ENCODE assay signal across 10 mouse cellular contexts in the genomic region with DNA sequence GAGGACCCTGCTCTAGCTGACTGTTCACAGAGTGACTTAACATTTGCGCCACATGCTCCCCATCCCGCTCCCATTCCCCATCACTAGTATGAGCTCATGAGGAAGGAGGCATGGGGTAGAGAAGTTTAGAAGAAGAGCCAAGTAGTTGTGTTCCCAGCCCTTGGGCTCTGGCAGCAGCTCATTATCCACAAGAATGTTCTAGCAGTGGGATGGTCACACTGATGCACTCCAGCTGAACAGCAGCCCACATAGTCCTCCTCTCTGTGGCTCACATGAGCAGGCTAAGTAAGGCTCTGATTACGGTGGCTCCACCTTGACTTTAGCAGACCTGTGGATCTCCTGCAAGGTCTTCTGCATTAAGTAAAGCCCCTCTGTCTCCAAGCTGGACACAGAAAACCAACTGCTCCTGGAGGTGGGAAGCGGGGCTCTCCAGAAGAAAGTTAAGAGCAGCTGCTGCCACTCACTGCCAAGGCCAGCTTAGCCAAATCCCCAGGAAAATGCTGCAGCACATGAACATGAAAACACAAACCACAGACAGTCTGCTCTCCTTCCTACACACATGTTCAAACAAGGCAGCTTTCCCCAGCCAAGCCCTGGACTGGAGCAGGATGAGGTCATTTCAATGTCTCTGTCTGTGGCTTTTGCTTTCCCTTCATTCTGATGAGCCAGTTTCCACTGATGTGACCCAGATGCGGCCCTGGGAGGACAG. TPM values are rescaled to one million over a fixed set of nuclear protein-coding genes. Genes with fewer than 3 reads are reported as not detected.
DNase-seq lines count a peak whose midpoint lies in the region; ATAC-seq and TF ChIP-seq lines count a peak whose summit lies in the region.
"Had no signal": no experiment of that assay in that cellular context is flagged by ENCODE, and none has a peak within 500 bp of the region (broad histone marks: within the 10 kb centered on the region; RNA-seq: fewer than 3 reads in every experiment).

No protein-coding gene starts in this region.

- H3K79me3 ChIP-seq in C2C12 (ENCODE audit: low read depth): peaks cover 5% of the 10 kb centered on the region

- H3K27ac ChIP-seq in limb, embryonic 15.5 days: peak overlapping the region; percentile 85
- H3K27ac ChIP-seq in forebrain, embryonic 12.5 days: no peak overlapping the region

- ATAC-seq in limb, embryonic 15.5 days (ENCODE audit: insufficient number of reproducible peaks, low FRiP score, low TSS enrichment, low read depth): peak; percentile 86
- no peak for ATAC-seq in forebrain, embryonic 12.5 days (ENCODE audit: low FRiP score)
- ATAC-seq in cerebellum, adult (ENCODE audit: insufficient number of reproducible peaks, low FRiP score, low TSS enrichment): no peak

- no peak overlapping the region for H3K4me3 ChIP-seq in C2C12 (ENCODE audit: insufficient read depth, poor library complexity, severe bottlenecking)
- no peak overlapping the region for H3K4me3 ChIP-seq in limb, embryonic 15.5 days
- H3K4me3 ChIP-seq in forebrain, embryonic 12.5 days (replicated peaks): no peak overlapping the region

- no peaks in the 10 kb centered on the region for H3K27me3 ChIP-seq in C2C12 (ENCODE audit: control insufficient read depth, insufficient read depth, insufficient read length)
- no peaks in the 10 kb centered on the region for H3K27me3 ChIP-seq in limb, embryonic 15.5 days
- H3K27me3 ChIP-seq in forebrain, embryonic 12.5 days: no peaks in the 10 kb centered on the region

- 61% methylated on average over 5 of the region's 5 CpGs for WGBS in limb, embryonic 15.5 days
- WGBS in forebrain, embryonic 12.5 days: 94% methylated on average over 5 of the region's 5 CpGs

- H3K36me3 ChIP-seq in C2C12 (ENCODE audit: control insufficient read depth, insufficient read depth): peaks cover 5% of the 10 kb centered on the region
- no peaks in the 10 kb centered on the region for H3K36me3 ChIP-seq in limb, embryonic 15.5 days
- H3K36me3 ChIP-seq in forebrain, embryonic 12.5 days (replicated peaks): no peaks in the 10 kb centered on the region

- no peak overlapping the region for H3K4me2 ChIP-seq in limb, embryonic 15.5 days
- no peak overlapping the region for H3K4me2 ChIP-seq in forebrain, embryonic 12.5 days

- peak; percentile 26 to 57 for DNase-seq in kidney, postnatal 4 days
- DNase-seq in kidney, adult 9 months: no peak
- DNase-seq in gastrocnemius, adult 8-10 months (ENCODE audit: low spot score in 2 of 2): peak; percentile 30 to 43
- DNase-seq in urinary bladder, adult 2 months (ENCODE audit: low spot score): no peak
- DNase-seq: cerebellum, adult 18-20 months had no signal

- no peaks in the 10 kb centered on the region for H3K9me3 ChIP-seq in limb, embryonic 15.5 days
- H3K9me3 ChIP-seq in forebrain, embryonic 12.5 days: no peaks in the 10 kb centered on the region
- H3K9me3 ChIP-seq: G1E had no signal

- peaks cover 34% of the 10 kb centered on the region for H3K79me2 ChIP-seq in C2C12 (ENCODE audit: control insufficient read depth, insufficient read depth)

- peaks cover 13% of the 10 kb centered on the region for H3K4me1 ChIP-seq in limb, embryonic 15.5 days
- no peaks in the 10 kb centered on the region for H3K4me1 ChIP-seq in forebrain, embryonic 12.5 days

- TF ChIP-seq CTCF in C2C12 (IDR thresholded peaks at IDR 0.05; ENCODE audit: control insufficient read depth, insufficient read depth, insufficient read length): no peak

- no peak overlapping the region for H3K9ac ChIP-seq in limb, embryonic 15.5 days
- no peak overlapping the region for H3K9ac ChIP-seq in forebrain, embryonic 12.5 days

- no peak overlapping the region for H3ac ChIP-seq in C2C12 (ENCODE audit: control insufficient read depth, insufficient read length, low read depth)

TF ChIP-seq in C2C12, 6 proteins besides CTCF, POLR2A, EP300 and RAD21:
- TF ChIP-seq MAX (IDR thresholded peaks at IDR 0.05) (no peak), MYOD1 (IDR thresholded peaks at IDR 0.05; ENCODE audit: control insufficient read depth, insufficient read length, low read depth) (peak; percentile 54), CEBPB (IDR thresholded peaks at IDR 0.05; ENCODE audit: low read depth) (no peak)

RNA-seq across cellular contexts. Expression of a gene that starts 19.7 kb away (rescaled TPM):
- 74.7 TPM for polyA plus RNA-seq in C2C12 (2012; fragmentation: generic; extraction: Trizol)
- 1 to 10 TPM; 7.0 to 9.5 (median 8.7) TPM for total RNA-seq in gastrocnemius, adult 8-10 months (2022)
- 64.7 and 65.3 TPM in 2 replicates for polyA plus RNA-seq in limb, embryonic 15.5 days (2015; fragmentation: Nextera tagmentation; extraction: Ambion mirVana)
- 90.1 and 102 TPM in 2 replicates for polyA plus RNA-seq in forebrain, embryonic 12.5 days (2016; fragmentation: Nextera tagmentation; extraction: Ambion mirVana)
- polyA plus RNA-seq in urinary bladder, adult 2 months (2012; rRNA removed): 26.3 and 33.1 TPM in 2 replicates

RNA-seq across cellular contexts. Expression of a gene that starts 37.1 kb away (rescaled TPM):
- 31.1 TPM for polyA plus RNA-seq in C2C12 (2012; fragmentation: generic; extraction: Trizol)
- 1 to 10 TPM; 3.5 to 5.7 (median 4.4) TPM for total RNA-seq in gastrocnemius, adult 8-10 months (2022)
- polyA plus RNA-seq in limb, embryonic 15.5 days (2015; fragmentation: Nextera tagmentation; extraction: Ambion mirVana): 39.2 and 39.4 TPM in 2 replicates
- 9.9 and 12.1 TPM in 2 replicates for polyA plus RNA-seq in forebrain, embryonic 12.5 days (2016; fragmentation: Nextera tagmentation; extraction: Ambion mirVana)
- 5.1 and 11.2 TPM in 2 replicates for polyA plus RNA-seq in urinary bladder, adult 2 months (2012; rRNA removed)

RNA-seq across cellular contexts. Expression of a gene that starts 43.8 kb away (rescaled TPM):
- 86.3 TPM for polyA plus RNA-seq in C2C12 (2012; fragmentation: generic; extraction: Trizol)
- total RNA-seq in gastrocnemius, adult 8-10 months (2022): 100 to 1,000 TPM; 236 to 272 (median 254) TPM
- 156 and 160 TPM in 2 replicates for polyA plus RNA-seq in limb, embryonic 15.5 days (2015; fragmentation: Nextera tagmentation; extraction: Ambion mirVana)
- polyA plus RNA-seq in forebrain, embryonic 12.5 days (2016; fragmentation: Nextera tagmentation; extraction: Ambion mirVana): 81.3 and 82.6 TPM in 2 replicates
- polyA plus RNA-seq in urinary bladder, adult 2 months (2012; rRNA removed): 75.8 and 86.4 TPM in 2 replicates

RNA-seq across cellular contexts. Expression of a gene that starts 43.9 kb away (rescaled TPM):
- polyA plus RNA-seq in C2C12 (2012; fragmentation: generic; extraction: Trizol): 5.4 TPM
- 10 to 100 TPM; 28.0 to 30.7 (median 29.9) TPM for total RNA-seq in gastrocnemius, adult 8-10 months (2022)
- polyA plus RNA-seq in limb, embryonic 15.5 days (2015; fragmentation: Nextera tagmentation; extraction: Ambion mirVana): 10.3 and 11.6 TPM in 2 replicates
- polyA plus RNA-seq in forebrain, embryonic 12.5 days (2016; fragmentation: Nextera tagmentation; extraction: Ambion mirVana): 11.7 and 11.9 TPM in 2 replicates
- polyA plus RNA-seq in urinary bladder, adult 2 months (2012; rRNA removed): 13.1 and 15.6 TPM in 2 replicates

RNA-seq across cellular contexts. Expression of a gene that starts 54.7 kb away (rescaled TPM):
- 14.4 TPM for polyA plus RNA-seq in C2C12 (2012; fragmentation: generic; extraction: Trizol)
- total RNA-seq in gastrocnemius, adult 8-10 months (2022): 10 to 100 TPM; 15.7 to 18.4 (median 17.5) TPM
- polyA plus RNA-seq in limb, embryonic 15.5 days (2015; fragmentation: Nextera tagmentation; extraction: Ambion mirVana): 37.0 and 37.8 TPM in 2 replicates
- 45.6 and 49.0 TPM in 2 replicates for polyA plus RNA-seq in forebrain, embryonic 12.5 days (2016; fragmentation: Nextera tagmentation; extraction: Ambion mirVana)
- polyA plus RNA-seq in urinary bladder, adult 2 months (2012; rRNA removed): 38.4 and 46.4 TPM in 2 replicates

Comparison
In these comparisons a context has a peak if more than half of its experiments do, and no peak if none do; other contexts are left out.
1. DNase-seq: peak in kidney, postnatal 4 days (2 of 2) and gastrocnemius, adult 8-10 months (2 of 2); none in kidney, adult 9 months (single experiment) and urinary bladder, adult 2 months (single experiment).